Mouse (Mus musculus) heart, postnatal 0 days (tissue): ENCODE results near the gene Flywch2.

Experiments used
- CTCF ChIP-seq: IDR thresholded peaks from 2 replicates; pipeline ENCODE4 v1.5.1; 2016; ENCODE audit warnings: antibody characterized with exemption, control low read depth, low read depth
- EP300 ChIP-seq: IDR thresholded peaks from 2 replicates; pipeline ENCODE4 v1.6.1; 2016; ENCODE audit warnings: antibody characterized with exemption, low read depth

- TF ChIP-seq CTCF (no peak), EP300 (no peak)
Measured at GRCm38 (mm10) chr17:23803366-23804041, 17.6 kb upstream of the Flywch2 start.
